Mouse (Mus musculus): ENCODE measurements around the gene Cyb5r2. TPM values are rescaled to one million over a fixed set of nuclear protein-coding genes. Genes with fewer than 3 reads are reported as not detected.

The Cyb5r2 gene
- total RNA-seq (2023): not detected

DNA sequence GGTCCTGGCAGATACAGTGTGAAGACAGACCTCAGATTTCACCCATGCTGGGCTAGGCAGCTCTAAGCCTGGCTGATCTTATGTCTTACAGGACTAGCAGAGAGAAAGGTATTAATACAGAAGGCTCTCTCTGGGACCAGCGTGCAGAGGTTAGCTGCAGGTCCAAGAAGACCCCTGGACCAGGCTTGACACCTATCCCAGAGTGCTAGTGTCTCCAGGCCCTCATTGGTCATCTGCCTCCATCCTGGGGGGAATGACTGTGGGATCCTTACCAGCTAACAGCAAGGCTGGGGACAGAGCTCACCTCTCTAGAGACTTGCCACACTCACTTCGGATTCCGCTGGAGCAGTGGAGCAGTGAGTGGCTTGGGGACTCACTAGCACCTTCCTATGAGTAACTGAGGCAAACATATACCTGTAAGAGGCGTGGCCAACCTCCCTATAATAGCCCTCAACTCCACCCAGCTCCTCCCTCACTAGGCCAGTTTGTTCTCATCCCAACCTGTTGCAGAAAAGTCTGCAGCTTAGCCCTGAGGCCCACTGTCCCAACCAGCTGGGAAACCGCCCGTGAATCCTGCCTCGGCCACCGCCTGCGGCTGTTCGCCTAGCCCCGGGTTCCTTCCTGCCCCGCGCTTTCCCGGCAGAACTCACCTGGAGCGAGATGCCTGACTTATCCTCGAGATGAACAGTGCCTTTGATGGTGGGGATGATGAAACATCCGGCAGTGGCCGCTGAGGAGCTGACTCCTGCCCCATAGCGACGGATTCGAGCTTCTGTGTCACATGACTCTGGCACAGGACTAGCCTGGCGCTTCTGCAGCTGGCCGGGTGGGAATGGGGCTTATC lies at the start of gene Cyb5r2:
TSS of gene Cyb5r2 (minus strand) at position 725 of the 844 bp plus-strand sequence.

DNA sequence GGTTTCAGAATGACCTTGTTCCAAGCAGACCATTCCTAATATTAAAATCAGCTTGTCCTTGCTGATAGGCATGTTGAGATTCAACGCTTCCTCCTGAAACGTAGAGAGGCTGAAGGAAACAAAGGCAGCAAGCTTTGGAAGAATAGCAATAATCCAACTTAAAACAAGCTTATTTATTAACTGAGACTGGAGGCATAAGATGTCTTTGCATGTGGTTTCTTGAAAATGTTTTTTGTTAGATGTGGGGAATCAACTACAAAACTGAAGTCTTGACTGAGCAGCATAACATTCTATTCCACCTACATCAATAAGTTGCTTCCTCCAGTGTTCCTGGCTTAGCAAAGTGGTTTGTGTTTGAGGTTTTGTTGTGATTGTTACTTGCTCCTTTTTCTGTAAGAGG lies 43.3 kb upstream of the Cyb5r2 start, which contains the start of gene Ovch2:
TSS of gene Ovch2 (minus strand) at position 101 of the 400 bp plus-strand sequence.

Other genes with a start within 250 kb of the Cyb5r2 start
- gene Olfml1, start 190.6 kb downstream of the Cyb5r2 start, total RNA-seq (2023): not detected
- 10 to 100 TPM; 12.4 to 15.7 TPM for gene Ppfibp2, start 162.8 kb downstream of the Cyb5r2 start, total RNA-seq (2023)
- not detected for gene 5330417H12Rik, start 132.9 kb downstream of the Cyb5r2 start, total RNA-seq (2023)
- gene Ovch2, start 43.2 kb upstream of the Cyb5r2 start, total RNA-seq (2023): not detected
- gene Olfr467, start 54.2 kb upstream of the Cyb5r2 start, total RNA-seq (2023): not detected
- gene Olfr469, start 67.5 kb upstream of the Cyb5r2 start, total RNA-seq (2023): not detected
- not detected for gene Olfr470, start 89.5 kb upstream of the Cyb5r2 start, total RNA-seq (2023)
- not detected for gene Olfr472, start 139.9 kb upstream of the Cyb5r2 start, total RNA-seq (2023)
- gene Olfr473, start 172.4 kb upstream of the Cyb5r2 start, total RNA-seq (2023): not detected
- gene Olfr474, start 196.6 kb upstream of the Cyb5r2 start, total RNA-seq (2023): not detected
- not detected for gene Olfr476, start 206.8 kb upstream of the Cyb5r2 start, total RNA-seq (2023)
- gene Olfr477, start 228.7 kb upstream of the Cyb5r2 start, total RNA-seq (2023): not detected

All from neutrophil, adult 83 days (primary cell).